In the genomic region with DNA sequence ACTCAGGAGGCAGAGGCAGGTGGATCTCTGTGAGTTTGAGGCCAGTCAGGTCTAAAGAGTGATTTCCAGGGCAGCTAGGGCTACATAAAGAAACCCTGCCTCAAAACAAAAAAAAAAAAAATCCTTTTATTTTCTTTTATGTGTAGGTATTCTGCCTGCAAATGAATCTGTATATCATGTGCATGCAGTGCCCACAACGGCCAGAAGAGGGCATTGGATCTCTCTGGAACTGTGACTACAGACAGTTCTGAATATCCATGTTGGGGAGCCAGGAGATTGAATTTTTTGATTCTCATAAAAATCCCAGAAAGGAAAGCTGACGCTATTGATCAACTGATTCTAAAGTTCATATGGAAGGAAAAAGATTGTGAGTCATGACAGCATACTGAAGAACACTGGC, we compare ENCODE assay signal across 10 mouse cellular contexts.
DNase-seq lines count a peak whose midpoint lies in the region; ATAC-seq and TF ChIP-seq lines count a peak whose summit lies in the region.
"Had no signal": no experiment of that assay in that cellular context is flagged by ENCODE, and none has a peak within 500 bp of the region (broad histone marks: within the 10 kb centered on the region; RNA-seq: fewer than 3 reads in every experiment).

No protein-coding gene starts in this region.

- TF ChIP-seq CTCF in midbrain, postnatal 0 days (IDR thresholded peaks at IDR 0.05) = peak; percentile 73

- no peak for ATAC-seq in forebrain, embryonic 15.5 days (replicated peaks)
- no peak for ATAC-seq in midbrain, postnatal 0 days (ENCODE audit: low FRiP score)
- no peak for ATAC-seq in midbrain, embryonic 13.5 days

- intact Hi-C loops in gastrocnemius, postnatal 14 days (cut with DNase I; ENCODE audit: low total_unique reads) = no loop called here

- peaks cover 28% of the 10 kb centered on the region for H3K4me1 ChIP-seq in forebrain, embryonic 10.5 days
- peaks cover 13% of the 10 kb centered on the region for H3K4me1 ChIP-seq in forebrain, embryonic 15.5 days
- H3K4me1 ChIP-seq in midbrain, postnatal 0 days (ENCODE audit: insufficient read depth, low read length) = 0 out of 2 replicates have a peak, but pooled peaks cover 5% of the 10 kb centered on the region
- peaks cover 29% of the 10 kb centered on the region for H3K4me1 ChIP-seq in midbrain, embryonic 13.5 days (replicated peaks)
- H3K4me1 ChIP-seq: heart, embryonic 15.5 days had no signal

- no peak overlapping the region for H3K4me2 ChIP-seq in forebrain, embryonic 15.5 days (replicated peaks)
- no peak overlapping the region for H3K4me2 ChIP-seq in midbrain, postnatal 0 days (ENCODE audit: low read depth, low read length, poor library complexity, severe bottlenecking)
- H3K4me2 ChIP-seq in midbrain, embryonic 13.5 days (replicated peaks) = no peak overlapping the region
- H3K4me2 ChIP-seq: heart, embryonic 15.5 days; midbrain, embryonic 12.5 days had no signal

- no peak overlapping the region for H3K27ac ChIP-seq in forebrain, embryonic 10.5 days
- H3K27ac ChIP-seq in forebrain, embryonic 15.5 days (replicated peaks) = no peak overlapping the region
- no peak overlapping the region for H3K27ac ChIP-seq in midbrain, postnatal 0 days (ENCODE audit: low read depth, low read length)
- H3K27ac ChIP-seq in midbrain, embryonic 13.5 days = no peak overlapping the region
- H3K27ac ChIP-seq: heart, embryonic 15.5 days; midbrain, embryonic 12.5 days had no signal

- H3K9ac ChIP-seq in forebrain, embryonic 15.5 days (replicated peaks) = no peak overlapping the region
- H3K9ac ChIP-seq in midbrain, postnatal 0 days (replicated peaks; ENCODE audit: low read length, poor library complexity, severe bottlenecking) = no peak overlapping the region
- no peak overlapping the region for H3K9ac ChIP-seq in midbrain, embryonic 13.5 days (replicated peaks)
- H3K9ac ChIP-seq: heart, embryonic 15.5 days; midbrain, embryonic 12.5 days had no signal

- DNase-seq in forebrain, embryonic 10.5 days (ENCODE audit: extremely low spot score, low spot score) = peak; percentile 43
- DNase-seq in midbrain, postnatal 0 days (ENCODE audit: low spot score) = peak; percentile 34
- peak; percentile 61 for DNase-seq in adrenal gland, postnatal 10 days
- DNase-seq in kidney, postnatal 14 days = peak; percentile 42
- peak; percentile 4 for DNase-seq in lung, postnatal 25 days (ENCODE audit: low spot score)
- DNase-seq in gastrocnemius, postnatal 14 days = no peak

- no peaks in the 10 kb centered on the region for H3K36me3 ChIP-seq in forebrain, embryonic 10.5 days (replicated peaks)
- H3K36me3 ChIP-seq in forebrain, embryonic 15.5 days = no peaks in the 10 kb centered on the region
- H3K36me3 ChIP-seq in midbrain, postnatal 0 days (ENCODE audit: insufficient read depth, low read length) = no peaks in the 10 kb centered on the region
- no peaks in the 10 kb centered on the region for H3K36me3 ChIP-seq in midbrain, embryonic 13.5 days
- H3K36me3 ChIP-seq: heart, embryonic 15.5 days; midbrain, embryonic 12.5 days had no signal

- no peak overlapping the region for H3K4me3 ChIP-seq in forebrain, embryonic 10.5 days
- no peak overlapping the region for H3K4me3 ChIP-seq in forebrain, embryonic 15.5 days
- H3K4me3 ChIP-seq in midbrain, postnatal 0 days (ENCODE audit: low read depth, low read length) = no peak overlapping the region
- H3K4me3 ChIP-seq in midbrain, embryonic 13.5 days (replicated peaks) = no peak overlapping the region
- H3K4me3 ChIP-seq: heart, embryonic 15.5 days; midbrain, embryonic 12.5 days had no signal

- WGBS in forebrain, embryonic 10.5 days = 36% methylated on average over 2 of the region's 2 CpGs
- WGBS in forebrain, embryonic 15.5 days = 41% methylated on average over 2 of the region's 2 CpGs
- WGBS in midbrain, postnatal 0 days = 44% methylated on average over 2 of the region's 2 CpGs
- 39% methylated on average over 2 of the region's 2 CpGs for WGBS in midbrain, embryonic 13.5 days

- peaks cover 14% of the 10 kb centered on the region for H3K27me3 ChIP-seq in forebrain, embryonic 10.5 days (ENCODE audit: poor library complexity, severe bottlenecking)
- H3K27me3 ChIP-seq in forebrain, embryonic 15.5 days = peaks cover 3% of the 10 kb centered on the region; the same call in 1 of the 2 replicates
- no peaks in the 10 kb centered on the region for H3K27me3 ChIP-seq in midbrain, postnatal 0 days (ENCODE audit: insufficient read depth, low read length)
- H3K27me3 ChIP-seq in midbrain, embryonic 13.5 days = peaks cover 18% of the 10 kb centered on the region
- H3K27me3 ChIP-seq: heart, embryonic 15.5 days had no signal

- H3K9me3 ChIP-seq in forebrain, embryonic 10.5 days = no peaks in the 10 kb centered on the region
- H3K9me3 ChIP-seq in forebrain, embryonic 15.5 days = no peaks in the 10 kb centered on the region
- H3K9me3 ChIP-seq in midbrain, postnatal 0 days (ENCODE audit: low read length) = no peaks in the 10 kb centered on the region
- no peaks in the 10 kb centered on the region for H3K9me3 ChIP-seq in midbrain, embryonic 13.5 days
- H3K9me3 ChIP-seq: heart, embryonic 15.5 days; midbrain, embryonic 12.5 days had no signal
